Mouse (Mus musculus): ENCODE measurements around the gene BC049715. TPM values are rescaled to one million over a fixed set of nuclear protein-coding genes. Genes with fewer than 3 reads are reported as not detected.

The BC049715 gene
- total and polyA plus RNA-seq, 3 experiments, result 0.27 to 1.2 TPM; not detected in 1

- no peaks in the 10 kb centered on the region for H3K27me3 ChIP-seq (ENCODE audit: control insufficient read depth in 1 of 2, insufficient read depth in 2 of 2, low read length in 2 of 2)
- peaks cover 0 to 9% of the 10 kb centered on the region in 2 experiments; a peak in 2 of 4 replicates for H3K36me3 ChIP-seq (ENCODE audit: control insufficient read depth in 1 of 2, insufficient read depth in 2 of 2, low read length in 2 of 2)
- no peaks in the 10 kb centered on the region; the same call in 1 of the 2 replicates for H3K79me2 ChIP-seq (ENCODE audit: control insufficient read depth, insufficient read depth, low read length, poor library complexity)
- no peak overlapping the region for H3K4me3 ChIP-seq (ENCODE audit: control insufficient read depth in 1 of 2, insufficient read depth in 1 of 2, low read depth in 2 of 2, low read length in 2 of 2)
- H3K9me3 ChIP-seq (replicated peaks; ENCODE audit: insufficient read depth, low read length), result no peaks in the 10 kb centered on the region
- peaks cover 0 to under 1% of the 10 kb centered on the region in 2 experiments; a peak in 2 of 4 replicates for H3K4me1 ChIP-seq (ENCODE audit: control insufficient read depth in 1 of 2, insufficient read depth in 2 of 2, low read length in 2 of 2)
- TF ChIP-seq ELF1 (IDR thresholded peaks at IDR 0.05; ENCODE audit: low read depth, low read length), result no peak
- TF ChIP-seq RCOR1 (IDR thresholded peaks at IDR 0.05; ENCODE audit: low read depth, low read length), result no peak
- TF ChIP-seq EP300 (IDR thresholded peaks at IDR 0.05; ENCODE audit: low read depth in 1 of 2, low read length in 2 of 2), result no peak
- no peak for TF ChIP-seq JUND (IDR thresholded peaks at IDR 0.05; ENCODE audit: low read depth, low read length)
- no peak for TF ChIP-seq MEF2A (IDR thresholded peaks at IDR 0.05; ENCODE audit: extremely low read depth, insufficient replicate concordance, low read depth, low read length, poor library complexity, severe bottlenecking)
- TF ChIP-seq USF1 (IDR thresholded peaks at IDR 0.05; ENCODE audit: low read depth, low read length), result no peak
- no peak for TF ChIP-seq RAD21 (IDR thresholded peaks at IDR 0.05; ENCODE audit: low read depth, low read length)
- TF ChIP-seq ZNF384 (IDR thresholded peaks at IDR 0.05; ENCODE audit: low read depth, low read length), result no peak
- TF ChIP-seq TBP (IDR thresholded peaks at IDR 0.05; ENCODE audit: low read depth, low read length), result no peak
- no peak for TF ChIP-seq SIN3A (IDR thresholded peaks at IDR 0.05; ENCODE audit: low read length)
- TF ChIP-seq USF2 (IDR thresholded peaks at IDR 0.05; ENCODE audit: borderline replicate concordance in 1 of 2, insufficient read depth in 1 of 2, low read depth in 1 of 2, low read length in 2 of 2), result no peak
- no peak for TF ChIP-seq KAT2A (conservative IDR thresholded peaks at IDR 0.05; ENCODE audit: low read depth, low read length)
- TF ChIP-seq TAL1 (IDR thresholded peaks at IDR 0.05; ENCODE audit: low read length), result no peak
- TF ChIP-seq POLR2AphosphoS5 (IDR thresholded peaks at IDR 0.05; ENCODE audit: borderline replicate concordance, low read depth, low read length), result no peak
- DNase-seq (ENCODE audit: low read depth, low spot score), result no peak
- no peak overlapping the region for H3K27ac ChIP-seq (ENCODE audit: control insufficient read depth, low read depth, low read length)
- H3K9ac ChIP-seq (ENCODE audit: control insufficient read depth, low read depth, low read length, poor library complexity, severe bottlenecking), result no peak overlapping the region
Measured at GRCm38 (mm10) chr6:136800710-136801109, 26.7 kb upstream of the BC049715 start.

DNA sequence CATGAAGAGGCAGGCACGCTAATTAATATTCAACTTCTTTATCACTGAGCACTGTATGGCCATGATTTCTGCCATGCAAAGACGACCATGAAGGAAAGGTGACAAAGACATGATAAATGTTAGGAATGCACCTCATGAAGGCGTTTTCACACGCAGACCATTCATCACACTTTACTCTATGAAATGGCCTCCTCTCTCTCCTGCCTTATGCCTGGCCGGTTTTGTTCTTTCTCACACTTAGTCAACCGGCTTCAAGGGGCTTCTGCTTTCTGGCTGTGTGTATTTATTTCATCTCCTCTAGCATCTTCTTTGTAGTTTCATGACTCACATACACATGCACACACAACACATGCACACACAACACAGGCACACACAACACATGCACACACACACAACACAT lies 26.2 kb upstream of the BC049715 start:
- TF ChIP-seq CHD2 (IDR thresholded peaks at IDR 0.05; ENCODE audit: low read length) (no peak), MYB (IDR thresholded peaks at IDR 0.05; ENCODE audit: low read depth, low read length) (no peak), POLR2AphosphoS2 (IDR thresholded peaks at IDR 0.05; ENCODE audit: low read length) (no peak), KAT2A (conservative IDR thresholded peaks at IDR 0.05; ENCODE audit: low read depth, low read length) (no peak), GABPA (IDR thresholded peaks at IDR 0.05; ENCODE audit: low read depth, low read length) (no peak), MXI1 (IDR thresholded peaks at IDR 0.05; ENCODE audit: low read depth, low read length) (no peak), MAFK (IDR thresholded peaks at IDR 0.05; ENCODE audit: borderline replicate concordance, low read depth, low read length) (no peak), EP300 (IDR thresholded peaks at IDR 0.05; ENCODE audit: low read depth in 1 of 2, low read length in 2 of 2) (no peak), CTCF (IDR thresholded peaks at IDR 0.05 in 2 of 3, conservative IDR thresholded peaks at IDR 0.05 in 1 of 3; ENCODE audit: control insufficient read depth in 1 of 3, insufficient read depth in 1 of 3, low read depth in 2 of 3, low read length in 3 of 3, poor library complexity in 1 of 3, severe bottlenecking in 1 of 3) (no peak)
- Histone ChIP-seq H3K9me3 (replicated peaks; ENCODE audit: insufficient read depth, low read length) (no peaks in the 10 kb centered on the region), H3K79me2 (ENCODE audit: control insufficient read depth, insufficient read depth, low read length, poor library complexity) (no peaks in the 10 kb centered on the region; the same call in 1 of the 2 replicates), H3K4me1 (ENCODE audit: control insufficient read depth in 1 of 2, insufficient read depth in 2 of 2, low read length in 2 of 2) (peaks cover 0 to 4% of the 10 kb centered on the region in 2 experiments; a peak in 2 of 4 replicates), H3K4me3 (ENCODE audit: control insufficient read depth in 1 of 2, insufficient read depth in 1 of 2, low read depth in 2 of 2, low read length in 2 of 2) (no peak overlapping the region), H3K36me3 (ENCODE audit: control insufficient read depth in 1 of 2, insufficient read depth in 2 of 2, low read length in 2 of 2) (peaks cover 0 to 13% of the 10 kb centered on the region in 2 experiments; a peak in 2 of 4 replicates), H3K27ac (ENCODE audit: control insufficient read depth, low read depth, low read length) (no peak overlapping the region), H3K9ac (ENCODE audit: control insufficient read depth, low read depth, low read length, poor library complexity, severe bottlenecking) (no peak overlapping the region), H3K27me3 (ENCODE audit: control insufficient read depth in 1 of 2, insufficient read depth in 2 of 2, low read length in 2 of 2) (no peaks in the 10 kb centered on the region)
- DNase-seq (ENCODE audit: low read depth, low spot score), result no peak
